Mouse (Mus musculus): ENCODE measurements around the gene 1810049J17Rik. TPM values are rescaled to one million over a fixed set of nuclear protein-coding genes. Genes with fewer than 3 reads are reported as not detected.

The 1810049J17Rik gene
- polyA plus RNA-seq, 1 experiment from 2014 or later, result not detected

- peak within 1 kb of the TSS; percentile 100 for H3K4me3 ChIP-seq (ENCODE audit: low read depth, low read length)
- peak; percentile 87 for ATAC-seq (replicated peaks; ENCODE audit: insufficient number of reproducible peaks, low FRiP score, low TSS enrichment)
- H3K4me2 ChIP-seq, result peak within 1 kb of the TSS; percentile 86
- H3K9ac ChIP-seq (ENCODE audit: low read depth, low read length), result peak within 1 kb of the TSS; percentile 99
- H3K27ac ChIP-seq (ENCODE audit: low read depth, low read length), result peak within 1 kb of the TSS; percentile 96
- no peaks in the 10 kb centered on the region for H3K9me3 ChIP-seq (replicated peaks; ENCODE audit: control insufficient read depth, low read length)
- under 1% methylated on average over 73 of the region's 74 CpGs for WGBS (ENCODE audit: insufficient replicate concordance)
- H3K4me1 ChIP-seq (ENCODE audit: control insufficient read depth, insufficient read depth, low read length), result peaks cover 6% of the 10 kb centered on the region
- H3K36me3 ChIP-seq (ENCODE audit: control insufficient read depth, insufficient read depth, low read length), result no peaks in the 10 kb centered on the region
- 0 out of 2 replicates have a peak, but pooled peaks cover 2% of the 10 kb centered on the region for H3K27me3 ChIP-seq (ENCODE audit: control insufficient read depth, insufficient read depth, low read length)
Measured at GRCm38 (mm10) chr15:12321091-12321787, 460 bp downstream of the 1810049J17Rik start, which contains the start of gene Golph3. TSS of gene Golph3 (plus strand) at chr15:12321450.

- H3K9ac ChIP-seq (ENCODE audit: low read depth, low read length), result peak overlapping the region; percentile 99
- 6% methylated on average over 22 of the region's 22 CpGs for WGBS (ENCODE audit: insufficient replicate concordance)
- peaks cover 6% of the 10 kb centered on the region for H3K4me1 ChIP-seq (ENCODE audit: control insufficient read depth, insufficient read depth, low read length)
- peak; percentile 53 for ATAC-seq (replicated peaks; ENCODE audit: insufficient number of reproducible peaks, low FRiP score, low TSS enrichment)
- H3K27me3 ChIP-seq (ENCODE audit: control insufficient read depth, insufficient read depth, low read length), result 0 out of 2 replicates have a peak, but pooled peaks cover 2% of the 10 kb centered on the region
- peak overlapping the region; percentile 86 for H3K4me2 ChIP-seq
- peak overlapping the region; percentile 96 for H3K27ac ChIP-seq (ENCODE audit: low read depth, low read length)
- no peaks in the 10 kb centered on the region for H3K36me3 ChIP-seq (ENCODE audit: control insufficient read depth, insufficient read depth, low read length)
- no peaks in the 10 kb centered on the region for H3K9me3 ChIP-seq (replicated peaks; ENCODE audit: control insufficient read depth, low read length)
- peak overlapping the region; percentile 100 for H3K4me3 ChIP-seq (ENCODE audit: low read depth, low read length)
Measured at GRCm38 (mm10) chr15:12320441-12321090, 1.1 kb downstream of the 1810049J17Rik start.

GRCm38 (mm10) chr15:12319889-12320288, 1.8 kb downstream of the 1810049J17Rik start:
- no peak overlapping the region for H3K27ac ChIP-seq (ENCODE audit: low read depth, low read length)
- WGBS (ENCODE audit: insufficient replicate concordance), result 44% methylated on average over 5 of the region's 5 CpGs
- no peaks in the 10 kb centered on the region for H3K9me3 ChIP-seq (replicated peaks; ENCODE audit: control insufficient read depth, low read length)
- no peaks in the 10 kb centered on the region for H3K36me3 ChIP-seq (ENCODE audit: control insufficient read depth, insufficient read depth, low read length)
- no peak overlapping the region for H3K9ac ChIP-seq (ENCODE audit: low read depth, low read length)
- 0 out of 2 replicates have a peak, but pooled peaks cover 2% of the 10 kb centered on the region for H3K27me3 ChIP-seq (ENCODE audit: control insufficient read depth, insufficient read depth, low read length)
- peak overlapping the region; percentile 100; the same call in 1 of the 2 replicates for H3K4me3 ChIP-seq (ENCODE audit: low read depth, low read length)
- H3K4me2 ChIP-seq, result peak overlapping the region; percentile 86; the same call in 1 of the 2 replicates
- peaks cover 6% of the 10 kb centered on the region for H3K4me1 ChIP-seq (ENCODE audit: control insufficient read depth, insufficient read depth, low read length)
- ATAC-seq (replicated peaks; ENCODE audit: insufficient number of reproducible peaks, low FRiP score, low TSS enrichment), result no peak

GRCm38 (mm10) chr15:12318451-12318850, 3.2 kb downstream of the 1810049J17Rik start:
- H3K9ac ChIP-seq (ENCODE audit: low read depth, low read length), result no peak overlapping the region
- H3K4me1 ChIP-seq (ENCODE audit: control insufficient read depth, insufficient read depth, low read length), result no peaks in the 10 kb centered on the region; the same call in 1 of the 2 replicates
- H3K4me3 ChIP-seq (ENCODE audit: low read depth, low read length), result no peak overlapping the region
- H3K27ac ChIP-seq (ENCODE audit: low read depth, low read length), result no peak overlapping the region
- H3K9me3 ChIP-seq (replicated peaks; ENCODE audit: control insufficient read depth, low read length), result no peaks in the 10 kb centered on the region
- no peaks in the 10 kb centered on the region for H3K36me3 ChIP-seq (ENCODE audit: control insufficient read depth, insufficient read depth, low read length)
- WGBS (ENCODE audit: insufficient replicate concordance), result 77% methylated on average over 8 of the region's 8 CpGs
- no peak overlapping the region for H3K4me2 ChIP-seq
- ATAC-seq (replicated peaks; ENCODE audit: insufficient number of reproducible peaks, low FRiP score, low TSS enrichment), result no peak
- H3K27me3 ChIP-seq (ENCODE audit: control insufficient read depth, insufficient read depth, low read length), result 0 out of 2 replicates have a peak, but pooled peaks cover 2% of the 10 kb centered on the region

- ATAC-seq (replicated peaks; ENCODE audit: insufficient number of reproducible peaks, low FRiP score, low TSS enrichment), result no peak
- no peaks in the 10 kb centered on the region for H3K9me3 ChIP-seq (replicated peaks; ENCODE audit: control insufficient read depth, low read length)
- WGBS (ENCODE audit: insufficient replicate concordance), result 75% methylated on average over 5 of the region's 5 CpGs
- no peaks in the 10 kb centered on the region for H3K36me3 ChIP-seq (ENCODE audit: control insufficient read depth, insufficient read depth, low read length)
- no peaks in the 10 kb centered on the region for H3K4me1 ChIP-seq (ENCODE audit: control insufficient read depth, insufficient read depth, low read length)
- H3K4me3 ChIP-seq (ENCODE audit: low read depth, low read length), result no peak overlapping the region
- 0 out of 2 replicates have a peak, but pooled peaks cover 2% of the 10 kb centered on the region for H3K27me3 ChIP-seq (ENCODE audit: control insufficient read depth, insufficient read depth, low read length)
- no peak overlapping the region for H3K9ac ChIP-seq (ENCODE audit: low read depth, low read length)
- H3K27ac ChIP-seq (ENCODE audit: low read depth, low read length), result no peak overlapping the region
- no peak overlapping the region for H3K4me2 ChIP-seq
Measured at GRCm38 (mm10) chr15:12317290-12317689, 4.4 kb downstream of the 1810049J17Rik start.

GRCm38 (mm10) chr15:12315996-12316395, 5.7 kb downstream of the 1810049J17Rik start:
- no peak overlapping the region for H3K4me2 ChIP-seq
- H3K9me3 ChIP-seq (replicated peaks; ENCODE audit: control insufficient read depth, low read length), result no peaks in the 10 kb centered on the region
- no peak overlapping the region for H3K27ac ChIP-seq (ENCODE audit: low read depth, low read length)
- 0 out of 2 replicates have a peak, but pooled peaks cover 2% of the 10 kb centered on the region for H3K27me3 ChIP-seq (ENCODE audit: control insufficient read depth, insufficient read depth, low read length)
- WGBS (ENCODE audit: insufficient replicate concordance), result 60% methylated on average over 2 of the region's 2 CpGs
- H3K36me3 ChIP-seq (ENCODE audit: control insufficient read depth, insufficient read depth, low read length), result no peaks in the 10 kb centered on the region
- no peak overlapping the region for H3K4me3 ChIP-seq (ENCODE audit: low read depth, low read length)
- H3K9ac ChIP-seq (ENCODE audit: low read depth, low read length), result no peak overlapping the region
- H3K4me1 ChIP-seq (ENCODE audit: control insufficient read depth, insufficient read depth, low read length), result no peaks in the 10 kb centered on the region
- no peak for ATAC-seq (replicated peaks; ENCODE audit: insufficient number of reproducible peaks, low FRiP score, low TSS enrichment)

- no peak overlapping the region for H3K27ac ChIP-seq (ENCODE audit: low read depth, low read length)
- no peak for ATAC-seq (replicated peaks; ENCODE audit: insufficient number of reproducible peaks, low FRiP score, low TSS enrichment)
- no peak overlapping the region for H3K4me3 ChIP-seq (ENCODE audit: low read depth, low read length)
- H3K4me2 ChIP-seq, result no peak overlapping the region
- no peaks in the 10 kb centered on the region for H3K4me1 ChIP-seq (ENCODE audit: control insufficient read depth, insufficient read depth, low read length)
- H3K36me3 ChIP-seq (ENCODE audit: control insufficient read depth, insufficient read depth, low read length), result no peaks in the 10 kb centered on the region
- no peaks in the 10 kb centered on the region for H3K9me3 ChIP-seq (replicated peaks; ENCODE audit: control insufficient read depth, low read length)
- no peaks in the 10 kb centered on the region for H3K27me3 ChIP-seq (ENCODE audit: control insufficient read depth, insufficient read depth, low read length)
- 82% methylated on average over 5 of the region's 5 CpGs for WGBS (ENCODE audit: insufficient replicate concordance)
- no peak overlapping the region for H3K9ac ChIP-seq (ENCODE audit: low read depth, low read length)
Measured at GRCm38 (mm10) chr15:12314584-12314983, 7.1 kb downstream of the 1810049J17Rik start.

GRCm38 (mm10) chr15:12313255-12313654, 8.4 kb downstream of the 1810049J17Rik start:
- ATAC-seq (replicated peaks; ENCODE audit: insufficient number of reproducible peaks, low FRiP score, low TSS enrichment), result no peak
- H3K9me3 ChIP-seq (replicated peaks; ENCODE audit: control insufficient read depth, low read length), result no peaks in the 10 kb centered on the region
- H3K4me2 ChIP-seq, result no peak overlapping the region
- 15% methylated on average over 1 of the region's 1 CpGs for WGBS (ENCODE audit: insufficient replicate concordance)
- no peaks in the 10 kb centered on the region for H3K4me1 ChIP-seq (ENCODE audit: control insufficient read depth, insufficient read depth, low read length)
- no peak overlapping the region for H3K4me3 ChIP-seq (ENCODE audit: low read depth, low read length)
- H3K36me3 ChIP-seq (ENCODE audit: control insufficient read depth, insufficient read depth, low read length), result no peaks in the 10 kb centered on the region
- no peak overlapping the region for H3K27ac ChIP-seq (ENCODE audit: low read depth, low read length)
- no peaks in the 10 kb centered on the region for H3K27me3 ChIP-seq (ENCODE audit: control insufficient read depth, insufficient read depth, low read length)
- no peak overlapping the region for H3K9ac ChIP-seq (ENCODE audit: low read depth, low read length)
